Mouse (Mus musculus) cerebellum, adult 2 months (tissue): ENCODE results near the gene Cdnf.

Experiments used
- CTCF ChIP-seq: fragments of 200-500 bp; IDR thresholded peaks from 2 replicates; pipeline ENCODE4 v1.5.1; 2011; ENCODE audit warnings: low read depth, mild to moderate bottlenecking, control low read depth, low read length, moderate library complexity, borderline replicate concordance; ENCODE audit not compliant: insufficient read depth
- POLR2A ChIP-seq: fragments of 200-500 bp; IDR thresholded peaks from 2 replicates; pipeline ENCODE4 v1.6.1; 2011; ENCODE audit warnings: low read length, control low read depth, borderline replicate concordance; ENCODE audit not compliant: insufficient read depth

DNA sequence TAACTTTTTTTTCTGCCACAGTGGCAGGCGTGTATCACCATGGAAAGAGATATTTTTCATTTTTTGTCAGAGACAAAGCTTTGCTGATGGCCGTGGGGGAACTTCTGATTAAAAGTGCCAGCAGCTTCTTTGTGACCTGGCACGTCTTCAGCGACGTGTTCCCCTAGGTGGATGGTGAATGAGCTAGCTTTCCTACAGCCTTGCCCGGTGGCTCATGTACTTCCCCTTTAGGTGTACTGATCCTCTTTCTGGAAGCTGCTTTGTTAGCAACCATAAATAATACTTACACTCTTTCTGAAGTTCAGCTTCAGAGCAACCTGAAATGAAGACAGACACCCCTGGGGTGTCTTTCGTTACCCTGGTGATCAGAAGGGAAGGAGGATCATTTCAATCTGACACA lies 61.1 kb downstream of the Cdnf start:
- TF ChIP-seq POLR2A (no peak), CTCF (no peak)
